Mouse (Mus musculus): ENCODE results near the gene Pxk.

DNA sequence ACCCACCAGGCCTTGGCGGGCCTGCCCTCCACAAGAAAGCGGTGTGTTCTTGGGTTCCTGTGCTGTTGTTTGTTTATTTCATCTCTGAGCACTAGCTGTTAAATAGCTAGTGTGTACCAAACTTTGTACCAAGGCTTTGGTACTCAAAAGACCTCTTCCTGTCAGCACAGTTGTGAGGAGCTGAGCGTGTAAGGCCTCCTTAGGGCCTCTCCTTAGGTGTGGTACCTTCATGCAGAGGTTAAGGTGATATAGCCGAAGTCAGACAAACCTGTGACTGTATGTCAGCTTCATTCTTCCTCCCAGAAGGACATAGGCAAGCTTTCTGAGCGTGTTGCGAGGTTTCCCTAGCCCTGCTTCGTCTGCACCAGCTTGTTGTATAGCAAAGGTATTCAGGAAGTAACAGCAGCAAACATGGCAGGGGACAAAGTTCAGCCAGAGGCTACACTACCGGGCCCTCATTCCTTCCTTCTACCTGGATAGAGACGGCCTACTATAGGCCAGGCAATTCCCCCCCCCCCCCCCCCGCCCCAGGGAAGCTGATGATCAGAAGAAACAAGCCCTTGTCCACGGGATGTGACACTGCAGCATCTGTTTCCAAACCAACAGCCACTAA is 48.7 kb downstream of the Pxk start:
- TF ChIP-seq CTCF (IDR thresholded peaks at IDR 0.05; ENCODE audit: control insufficient read depth, insufficient read depth, low read length) (no peak), POLR2A (IDR thresholded peaks at IDR 0.05; ENCODE audit: borderline replicate concordance, control insufficient read depth, low read depth, low read length) (no peak)
